Mouse (Mus musculus): ENCODE data around the gene Gm21818. TPM values are rescaled to one million over a fixed set of nuclear protein-coding genes. Genes with fewer than 3 reads are reported as not detected.

Gm21818 gene
- polyA plus RNA-seq, 1 experiment from 2014 or later: not detected

Other genes starting within 250 kb of the Gm21818 start
- gene Gm21761, start 243.2 kb upstream of the Gm21818 start, polyA plus RNA-seq (2016; fragmentation: Nextera tagmentation; extraction: Ambion mirVana): not detected in 2 replicates
- gene B020031M17Rik, start 221.6 kb upstream of the Gm21818 start, polyA plus RNA-seq (2016; fragmentation: Nextera tagmentation; extraction: Ambion mirVana): not detected in 2 replicates
- not detected in 2 replicates for gene Gm36079, start 145.4 kb upstream of the Gm21818 start, polyA plus RNA-seq (2016; fragmentation: Nextera tagmentation; extraction: Ambion mirVana)
- not detected in 2 replicates for gene Gm21188, start 120.2 kb upstream of the Gm21818 start, polyA plus RNA-seq (2016; fragmentation: Nextera tagmentation; extraction: Ambion mirVana)
- gene Gm20767, start 32.2 kb upstream of the Gm21818 start, polyA plus RNA-seq (2016; fragmentation: Nextera tagmentation; extraction: Ambion mirVana): not detected in 2 replicates
- gene Gm21762, start 43.5 kb downstream of the Gm21818 start, polyA plus RNA-seq (2016; fragmentation: Nextera tagmentation; extraction: Ambion mirVana): not detected in 2 replicates
- gene Gm21731, start 66.7 kb downstream of the Gm21818 start, polyA plus RNA-seq (2016; fragmentation: Nextera tagmentation; extraction: Ambion mirVana): not detected in 2 replicates
- gene AF067061, start 90.7 kb downstream of the Gm21818 start, polyA plus RNA-seq (2016; fragmentation: Nextera tagmentation; extraction: Ambion mirVana): not detected in 2 replicates
- gene BC147527, start 128.0 kb downstream of the Gm21818 start, polyA plus RNA-seq (2016; fragmentation: Nextera tagmentation; extraction: Ambion mirVana): 0.18 TPM in 1 of 2 replicates, not detected in the other
- not detected in 2 replicates for gene Tcstv3, start 144.4 kb downstream of the Gm21818 start, polyA plus RNA-seq (2016; fragmentation: Nextera tagmentation; extraction: Ambion mirVana)

Data from embryonic facial prominence, embryonic 12.5 days (tissue).